Mouse (Mus musculus) heart, embryonic 10.5 days (tissue): ENCODE results near the gene Unc119b. TPM values are rescaled to one million over a fixed set of nuclear protein-coding genes. Genes with fewer than 3 reads are reported as not detected.
"Not testable (repeated sequence)": the region's sequence is repeated elsewhere in the genome, so short reads cannot be mapped to it uniquely, and the experiment has no call there.

Source experiments
- DNase-seq: peaks from one replicate; pipeline ENCODE4 v3.0.0-alpha.2; 2017; ENCODE audit warnings: low spot score
- H3K27ac ChIP-seq: fragments of 300-500 bp; sonication (generic); 2 replicates; pipeline ENCODE4 v1.5.1; 2016; ENCODE audit warnings: mild to moderate bottlenecking
- H3K27me3 ChIP-seq: fragments of 300-500 bp; sonication (generic); 2 replicates; pipeline ENCODE4 v1.6.1; 2016; ENCODE audit warnings: mild to moderate bottlenecking; ENCODE audit not compliant: poor library complexity, insufficient read depth, severe bottlenecking
- H3K36me3 ChIP-seq: fragments of 300-500 bp; sonication (generic); 2 replicates; pipeline ENCODE4 v1.6.1; 2016; ENCODE audit warnings: mild to moderate bottlenecking, moderate library complexity
- H3K4me1 ChIP-seq: fragments of 300-500 bp; sonication (generic); 2 replicates; pipeline ENCODE4 v1.6.1; 2016; ENCODE audit warnings: mild to moderate bottlenecking
- H3K4me3 ChIP-seq: fragments of 300-500 bp; sonication (generic); 2 replicates; pipeline ENCODE4 v1.5.1; 2016; ENCODE audit warnings: mild to moderate bottlenecking, moderate library complexity
- H3K9me3 ChIP-seq: fragments of 300-500 bp; sonication (generic); 2 replicates; pipeline ENCODE4 v1.6.1; 2016; ENCODE audit warnings: mild to moderate bottlenecking, moderate library complexity
- WGBS: fragments of 180-500 bp; shearing (Covaris S2); methylation state at CpG from one replicate; pipeline ENCODE4 v1.1.7; 2016; 5-methylcytosine and 5-hydroxymethylcytosine counted together
- polyA plus RNA-seq: library from polyadenylated mRNA; unstranded; fragments of >200 nt; fragmentation: Nextera tagmentation; extraction: Ambion mirVana; gene quantifications from 2 replicates; pipeline ENCODE4 v1.2.1, GENCODE M21; 2016

The Unc119b gene
- polyA plus RNA-seq, 1 experiment from 2014 or later = 35.8 TPM

- peak overlapping the region; percentile 97 for H3K27ac ChIP-seq
- H3K4me1 ChIP-seq = peaks cover 72% of the 10 kb centered on the region
- peak overlapping the region; percentile 98 for H3K4me3 ChIP-seq
- WGBS = 40% methylated on average over 5 of the region's 5 CpGs
- no peaks in the 10 kb centered on the region for H3K27me3 ChIP-seq
- peaks cover 20% of the 10 kb centered on the region for H3K36me3 ChIP-seq
- no peak for DNase-seq
- no peaks in the 10 kb centered on the region for H3K9me3 ChIP-seq
These were observed 21.1 kb upstream of the Unc119b start for GRCm38 (mm10) chr5:115155831-115156230.

- H3K27me3 ChIP-seq = no peaks in the 10 kb centered on the region
- peak overlapping the region; percentile 98 for H3K4me3 ChIP-seq
- no peak for DNase-seq
- H3K9me3 ChIP-seq = no peaks in the 10 kb centered on the region
- peak overlapping the region; percentile 97 for H3K27ac ChIP-seq
- WGBS = 58% methylated on average over 13 of the region's 13 CpGs
- H3K4me1 ChIP-seq = peaks cover 73% of the 10 kb centered on the region
- peaks cover 27% of the 10 kb centered on the region for H3K36me3 ChIP-seq
These were observed 20.4 kb upstream of the Unc119b start for GRCm38 (mm10) chr5:115155156-115155631.

- Histone ChIP-seq H3K4me3 (no peak overlapping the region), H3K4me1 (peaks cover 63% of the 10 kb centered on the region), H3K27ac (peak overlapping the region; percentile 37; the same call in 1 of the 2 replicates), H3K36me3 (peaks cover 54% of the 10 kb centered on the region), H3K9me3 (no peaks in the 10 kb centered on the region), H3K27me3 (no peaks in the 10 kb centered on the region)
- no peak for DNase-seq
- 31% methylated on average over 8 of the region's 8 CpGs for WGBS
These were observed 17.6 kb upstream of the Unc119b start for GRCm38 (mm10) chr5:115152132-115152956.

- no peak for DNase-seq
- 79% methylated on average over 13 of the region's 13 CpGs for WGBS
- Histone ChIP-seq H3K9me3 (no peaks in the 10 kb centered on the region), H3K27ac (no peak overlapping the region), H3K4me1 (peaks cover 56% of the 10 kb centered on the region), H3K4me3 (no peak overlapping the region), H3K27me3 (no peaks in the 10 kb centered on the region), H3K36me3 (peaks cover 63% of the 10 kb centered on the region)
These were observed 16.7 kb upstream of the Unc119b start for GRCm38 (mm10) chr5:115151457-115151856.

- no peak for DNase-seq
- H3K36me3 ChIP-seq = peaks cover 67% of the 10 kb centered on the region
- peaks cover 51% of the 10 kb centered on the region for H3K4me1 ChIP-seq
- WGBS = 60% methylated on average over 5 of the region's 5 CpGs
- no peaks in the 10 kb centered on the region for H3K27me3 ChIP-seq
- H3K27ac ChIP-seq = no peak overlapping the region
- H3K9me3 ChIP-seq = no peaks in the 10 kb centered on the region
- H3K4me3 ChIP-seq = no peak overlapping the region
These were observed 16.2 kb upstream of the Unc119b start for GRCm38 (mm10) chr5:115150991-115151390.

- Histone ChIP-seq H3K4me3 (no peak overlapping the region), H3K27me3 (no peaks in the 10 kb centered on the region), H3K9me3 (no peaks in the 10 kb centered on the region), H3K27ac (no peak overlapping the region), H3K36me3 (peaks cover 77% of the 10 kb centered on the region), H3K4me1 (peaks cover 40% of the 10 kb centered on the region)
- no peak for DNase-seq
- WGBS = 93% methylated on average over 14 of the region's 14 CpGs
These were observed 15.1 kb upstream of the Unc119b start for GRCm38 (mm10) chr5:115149675-115150459.

- not testable (repeated sequence) for H3K9me3 ChIP-seq, DNase-seq, H3K4me3 ChIP-seq, H3K27me3 ChIP-seq, H3K27ac ChIP-seq
- Histone ChIP-seq H3K4me1 (peaks cover 33% of the 10 kb centered on the region), H3K36me3 (peaks cover 86% of the 10 kb centered on the region)
- WGBS = no CpG with 5 or more reads among the region's 1 CpGs
These were observed 14.1 kb upstream of the Unc119b start for GRCm38 (mm10) chr5:115148872-115149271.

GRCm38 (mm10) chr5:115148378-115148777, 13.6 kb upstream of the Unc119b start:
- Histone ChIP-seq H3K4me3 (no peak overlapping the region), H3K36me3 (peaks cover 81% of the 10 kb centered on the region), H3K9me3 (no peaks in the 10 kb centered on the region), H3K27ac (no peak overlapping the region), H3K4me1 (peaks cover 28% of the 10 kb centered on the region), H3K27me3 (no peaks in the 10 kb centered on the region)
- no peak for DNase-seq
- 87% methylated on average over 8 of the region's 8 CpGs for WGBS

- H3K4me3 ChIP-seq = no peak overlapping the region
- H3K27ac ChIP-seq = no peak overlapping the region
- H3K36me3 ChIP-seq = peaks cover 84% of the 10 kb centered on the region
- WGBS = 80% methylated on average over 3 of the region's 3 CpGs
- H3K9me3 ChIP-seq = no peaks in the 10 kb centered on the region
- peaks cover 18% of the 10 kb centered on the region for H3K4me1 ChIP-seq
- DNase-seq = no peak
- H3K27me3 ChIP-seq = no peaks in the 10 kb centered on the region
These were observed 12.6 kb upstream of the Unc119b start for GRCm38 (mm10) chr5:115147388-115147787.

GRCm38 (mm10) chr5:115146747-115147130, 12.0 kb upstream of the Unc119b start:
- Histone ChIP-seq H3K9me3 (no peaks in the 10 kb centered on the region), H3K36me3 (peaks cover 82% of the 10 kb centered on the region), H3K4me1 (peaks cover 13% of the 10 kb centered on the region), H3K4me3 (no peak overlapping the region), H3K27ac (no peak overlapping the region), H3K27me3 (no peaks in the 10 kb centered on the region)
- no peak for DNase-seq

- 0 out of 2 replicates have a peak, but pooled peaks cover 7% of the 10 kb centered on the region for H3K4me1 ChIP-seq
- no peaks in the 10 kb centered on the region for H3K27me3 ChIP-seq
- H3K27ac ChIP-seq = no peak overlapping the region
- no peak for DNase-seq
- H3K9me3 ChIP-seq = no peaks in the 10 kb centered on the region
- peaks cover 77% of the 10 kb centered on the region for H3K36me3 ChIP-seq
- no peak overlapping the region for H3K4me3 ChIP-seq
- WGBS = 80% methylated on average over 6 of the region's 6 CpGs
These were observed 11.4 kb upstream of the Unc119b start for GRCm38 (mm10) chr5:115145976-115146746.

GRCm38 (mm10) chr5:115145253-115145968, 10.6 kb upstream of the Unc119b start:
- no peak for DNase-seq
- H3K9me3 ChIP-seq = no peaks in the 10 kb centered on the region
- H3K36me3 ChIP-seq = peaks cover 70% of the 10 kb centered on the region
- H3K27ac ChIP-seq = no peak overlapping the region
- H3K27me3 ChIP-seq = no peaks in the 10 kb centered on the region
- H3K4me1 ChIP-seq = 0 out of 2 replicates have a peak, but pooled peaks cover 3% of the 10 kb centered on the region
- WGBS = 81% methylated on average over 11 of the region's 11 CpGs
- no peak overlapping the region for H3K4me3 ChIP-seq
